Mouse (Mus musculus): ENCODE measurements around the gene Ahsa1.

DNA sequence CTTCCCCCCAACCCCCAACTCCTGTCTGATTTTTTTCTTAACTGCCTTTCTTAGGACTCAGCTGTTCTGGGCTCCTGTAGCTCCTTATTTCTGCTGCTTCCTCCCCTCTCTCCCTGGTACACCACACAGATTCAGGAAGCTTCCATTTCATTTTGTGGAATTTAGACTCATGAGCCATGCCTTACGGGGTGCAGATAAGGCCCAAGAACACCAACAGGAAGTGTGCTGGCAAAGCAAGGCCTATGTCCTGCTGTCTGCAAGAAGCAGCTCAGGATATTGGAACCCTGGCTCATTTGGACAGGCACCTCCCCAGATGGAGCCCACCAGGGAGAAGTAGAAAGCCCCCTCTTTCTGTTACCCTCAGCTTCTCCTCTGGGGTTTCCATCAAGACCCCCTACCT is 15.5 kb downstream of the Ahsa1 start:
- no peak for TF ChIP-seq CTCF (IDR thresholded peaks at IDR 0.05)
- TF ChIP-seq EP300 (IDR thresholded peaks at IDR 0.05), result no peak
